Mouse (Mus musculus) stomach, embryonic 15.5 days (tissue): ENCODE data around the gene Rdh16f1. TPM values are rescaled to one million over a fixed set of nuclear protein-coding genes. Genes with fewer than 3 reads are reported as not detected.

Source experiments
- ATAC-seq: fragments of 200-750 bp; cut with Nextera tagmentation; 2 replicates; pipeline ENCODE4 v1.8.0; 2017; ENCODE audit warnings: low read depth, moderate number of reproducible peaks, moderate TSS enrichment; ENCODE audit not compliant: insufficient read depth, low FRiP score
- H3K27ac ChIP-seq: fragments of 300-500 bp; sonication (generic); 2 replicates; pipeline ENCODE4 v1.5.1; 2015; ENCODE audit warnings: mild to moderate bottlenecking, inconsistent platforms
- H3K27me3 ChIP-seq: fragments of 300-500 bp; sonication (generic); replicated peaks from 2 replicates; pipeline ENCODE4 v1.6.1; 2015; ENCODE audit warnings: inconsistent platforms
- H3K36me3 ChIP-seq: fragments of 300-500 bp; sonication (generic); 2 replicates; pipeline ENCODE4 v1.6.1; 2015; ENCODE audit warnings: inconsistent platforms
- H3K4me1 ChIP-seq: fragments of 300-500 bp; sonication (generic); 2 replicates; pipeline ENCODE4 v1.6.1; 2015; ENCODE audit warnings: inconsistent platforms
- H3K4me2 ChIP-seq: fragments of 300-500 bp; sonication (generic); 2 replicates; pipeline ENCODE4 v1.6.1; 2015; ENCODE audit warnings: mild to moderate bottlenecking, inconsistent platforms
- H3K4me3 ChIP-seq: fragments of 300-500 bp; sonication (generic); replicated peaks from 2 replicates; pipeline ENCODE4 v1.5.1; 2015; ENCODE audit warnings: inconsistent platforms
- H3K9ac ChIP-seq: fragments of 300-500 bp; sonication (generic); 2 replicates; pipeline ENCODE4 v1.6.1; 2015; ENCODE audit warnings: inconsistent platforms
- H3K9me3 ChIP-seq: fragments of 300-500 bp; sonication (generic); 2 replicates; pipeline ENCODE4 v1.6.1; 2016; ENCODE audit warnings: inconsistent platforms
- WGBS: fragments of 180-500 bp; shearing (Covaris S2); methylation state at CpG from one replicate; pipeline ENCODE4 v1.1.7; 2015; 5-methylcytosine and 5-hydroxymethylcytosine counted together
- polyA plus RNA-seq: library from polyadenylated mRNA; unstranded; fragments of >200 nt; fragmentation: Nextera tagmentation; extraction: Ambion mirVana; gene quantifications from 2 replicates; pipeline ENCODE4 v1.2.1, GENCODE M21; 2015

The Rdh16f1 gene
- polyA plus RNA-seq, 1 experiment from 2014 or later = not detected

DNA sequence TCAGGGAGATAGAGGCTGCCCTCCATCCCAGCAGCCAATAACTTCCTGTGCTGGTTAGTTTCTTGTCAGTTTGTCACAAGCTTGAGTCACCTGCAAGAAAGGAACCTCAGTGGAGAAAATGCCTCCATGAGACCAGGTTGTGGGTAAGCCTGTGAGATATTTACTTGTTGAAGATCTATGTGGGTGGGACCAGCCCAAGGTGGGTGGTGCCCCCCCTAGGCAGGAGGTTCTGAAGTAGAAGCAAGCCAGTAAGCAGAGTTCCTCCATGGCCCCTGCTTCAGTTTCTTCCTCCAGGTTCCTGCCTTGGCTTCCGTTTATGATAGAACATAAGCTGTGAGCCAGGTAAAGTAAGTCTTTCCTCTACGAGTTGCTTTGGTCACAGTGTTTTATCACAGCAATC, 23.3 kb upstream of the Rdh16f1 start:
- no peaks in the 10 kb centered on the region for H3K27me3 ChIP-seq
- 68% methylated on average over 2 of the region's 2 CpGs for WGBS
- peaks cover 4% of the 10 kb centered on the region; the same call in 1 of the 2 replicates for H3K4me1 ChIP-seq
- no peak overlapping the region for H3K4me3 ChIP-seq
- ATAC-seq = no peak
- no peaks in the 10 kb centered on the region for H3K36me3 ChIP-seq
- no peak overlapping the region for H3K27ac ChIP-seq
- no peak overlapping the region for H3K9ac ChIP-seq
- H3K9me3 ChIP-seq = no peaks in the 10 kb centered on the region
- no peak overlapping the region for H3K4me2 ChIP-seq

DNA sequence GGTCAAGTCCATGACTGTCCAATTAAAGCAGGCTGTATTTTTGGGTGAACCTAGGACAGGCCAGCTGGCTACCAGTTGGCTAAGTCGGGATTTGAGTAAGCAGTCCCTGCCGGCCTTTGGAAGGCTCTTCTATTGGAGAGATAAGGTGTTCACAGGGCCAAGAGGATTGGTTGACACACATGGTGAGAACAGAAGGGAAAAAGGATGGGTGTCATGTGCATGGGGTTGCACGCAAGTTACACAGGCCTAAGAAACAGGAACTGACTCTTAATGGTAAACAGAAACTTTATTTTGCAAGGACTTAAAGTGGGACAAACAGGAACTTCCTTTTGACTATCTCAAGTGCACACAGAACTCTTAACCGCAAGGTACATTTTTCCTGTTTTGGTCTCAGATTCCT, 22.7 kb upstream of the Rdh16f1 start:
- no peaks in the 10 kb centered on the region for H3K27me3 ChIP-seq
- H3K9ac ChIP-seq = no peak overlapping the region
- peaks cover 6% of the 10 kb centered on the region; the same call in 1 of the 2 replicates for H3K36me3 ChIP-seq
- H3K27ac ChIP-seq = no peak overlapping the region
- no peaks in the 10 kb centered on the region for H3K9me3 ChIP-seq
- peaks cover 4% of the 10 kb centered on the region; the same call in 1 of the 2 replicates for H3K4me1 ChIP-seq
- no peak overlapping the region for H3K4me2 ChIP-seq
- 64% methylated on average over 4 of the region's 4 CpGs for WGBS
- H3K4me3 ChIP-seq = no peak overlapping the region
- ATAC-seq = no peak

DNA sequence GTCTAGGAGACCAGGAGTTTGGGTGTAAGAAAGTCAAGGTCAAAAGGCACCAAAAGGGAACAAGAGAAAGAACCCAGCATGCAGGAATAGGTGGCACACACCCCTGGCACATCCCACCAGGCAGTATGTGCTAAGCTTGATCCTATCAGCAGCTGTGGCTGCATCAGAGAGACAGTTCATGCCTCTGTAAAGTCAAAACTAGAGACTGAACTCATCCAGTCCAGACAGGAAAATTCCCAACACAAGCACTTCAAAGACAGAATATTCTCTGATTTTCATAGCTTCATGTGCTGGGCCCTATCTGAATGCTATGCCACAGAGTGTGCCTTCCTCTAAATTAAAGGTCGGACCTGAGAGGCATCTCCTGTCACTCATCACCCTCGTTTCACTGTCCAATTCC, 22.0 kb upstream of the Rdh16f1 start:
- WGBS = 21% methylated on average over 2 of the region's 2 CpGs
- H3K4me3 ChIP-seq = no peak overlapping the region
- no peak overlapping the region for H3K9ac ChIP-seq
- no peaks in the 10 kb centered on the region for H3K9me3 ChIP-seq
- H3K4me1 ChIP-seq = peaks cover 4% of the 10 kb centered on the region; the same call in 1 of the 2 replicates
- no peaks in the 10 kb centered on the region for H3K27me3 ChIP-seq
- H3K27ac ChIP-seq = 0 out of 2 replicates have a peak overlapping the region, but pooled peaks have one; percentile 5
- peaks cover 12% of the 10 kb centered on the region for H3K36me3 ChIP-seq
- no peak overlapping the region for H3K4me2 ChIP-seq
- no peak for ATAC-seq

DNA sequence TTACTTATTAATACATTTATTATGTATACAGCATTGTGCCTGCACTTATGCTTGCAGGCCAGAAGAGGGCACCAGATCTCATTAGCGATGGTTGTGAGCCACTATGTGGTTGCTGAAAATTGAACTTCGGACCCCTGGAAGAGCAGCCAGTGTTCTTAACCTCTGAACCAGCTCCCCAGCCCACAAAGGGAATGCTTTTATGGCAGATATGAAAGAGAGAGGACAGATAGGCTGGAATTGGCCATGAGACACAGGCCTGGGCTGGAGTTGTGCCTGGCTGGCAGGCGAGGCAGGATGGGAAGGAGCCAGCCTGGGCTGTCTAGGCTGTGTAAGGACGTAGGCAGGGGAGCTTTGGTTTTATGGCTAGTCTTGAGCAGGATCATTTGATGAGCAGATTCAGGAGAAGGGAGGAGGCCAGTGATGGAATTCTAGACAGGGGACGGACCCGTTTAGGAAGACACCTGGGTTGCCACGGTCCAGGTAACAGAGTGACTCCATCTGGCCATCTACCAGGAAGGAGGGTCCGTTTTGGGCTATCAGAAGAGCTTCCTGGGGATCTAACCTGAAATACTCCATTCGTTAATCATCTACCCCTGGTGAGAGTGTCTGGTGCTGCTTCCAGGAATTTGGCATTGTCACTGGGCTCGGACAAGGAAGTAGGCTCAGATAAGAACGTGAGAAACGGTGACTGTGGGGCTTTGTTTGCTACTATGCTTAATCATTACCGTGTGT, 21.3 kb upstream of the Rdh16f1 start:
- Histone ChIP-seq H3K4me1 (peaks cover 4% of the 10 kb centered on the region; the same call in 1 of the 2 replicates), H3K36me3 (peaks cover 20% of the 10 kb centered on the region), H3K4me2 (peak overlapping the region; percentile 62), H3K4me3 (no peak overlapping the region; the same call in 1 of the 2 replicates), H3K9ac (no peak overlapping the region), H3K27ac (peak overlapping the region; percentile 79; the same call in 1 of the 2 replicates), H3K9me3 (no peaks in the 10 kb centered on the region), H3K27me3 (no peaks in the 10 kb centered on the region)
- 35% methylated on average over 13 of the region's 13 CpGs for WGBS
- 0 out of 2 replicates have a peak, but pooled peaks have one; percentile 36 for ATAC-seq

DNA sequence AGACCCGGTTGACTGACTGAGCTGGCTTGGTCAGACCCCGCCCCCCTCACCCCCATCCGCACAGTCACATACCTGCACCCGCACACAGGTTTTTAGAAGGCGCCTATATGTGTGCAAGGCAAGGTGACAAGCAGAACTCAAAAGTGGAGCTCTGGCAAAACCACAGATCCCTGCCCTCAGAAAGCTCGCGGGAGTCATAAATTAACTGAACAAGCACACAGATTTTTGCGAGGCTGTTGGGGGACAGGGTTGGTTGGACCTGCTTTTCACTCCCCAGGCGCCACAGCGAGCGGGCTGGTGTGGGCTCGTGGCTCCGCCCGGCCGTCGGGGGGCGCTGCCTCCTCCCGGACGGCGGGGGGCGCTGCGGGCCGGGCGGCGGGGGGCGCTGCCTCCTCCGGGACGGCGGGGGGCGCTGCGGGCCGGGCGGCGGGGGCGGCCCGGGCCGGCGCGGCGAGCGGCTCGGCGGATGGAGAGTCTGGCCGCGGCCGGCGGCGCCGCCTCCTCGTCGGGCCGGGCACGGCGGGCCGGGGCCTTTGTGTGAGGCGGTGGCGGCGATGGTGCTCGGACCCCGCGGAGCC, 20.4 kb upstream of the Rdh16f1 start, which contains the start of gene Zbtb39:
Gene Zbtb39 (plus strand): TSS at position 456 of the 578 bp plus-strand sequence.
- 1% methylated on average over 49 of the region's 61 CpGs for WGBS

DNA sequence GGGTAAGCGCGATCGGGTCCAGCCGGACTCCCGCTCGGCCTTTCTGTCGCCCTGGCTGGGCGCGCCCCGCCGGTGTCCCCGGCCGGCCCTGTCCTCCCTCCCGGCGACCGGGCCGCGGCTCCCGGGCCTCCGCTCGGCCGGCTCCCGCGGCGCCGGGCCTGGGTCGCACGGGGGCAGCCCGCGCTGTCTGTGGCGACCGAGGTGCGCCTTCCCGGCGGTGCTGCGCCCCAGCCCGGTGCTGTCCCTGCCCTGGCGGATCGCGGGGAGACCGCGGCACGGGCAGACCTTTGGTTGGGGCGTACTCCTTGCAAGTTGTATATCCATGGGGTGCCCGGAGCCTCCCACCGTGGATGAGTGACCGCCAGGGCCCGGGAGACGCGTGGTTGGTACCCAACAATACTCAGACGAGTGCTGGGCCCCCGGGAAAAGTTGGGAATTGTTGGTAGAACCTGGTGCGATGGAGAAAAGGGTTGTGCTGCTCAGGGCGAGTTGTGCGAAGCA, 19.9 kb upstream of the Rdh16f1 start:
- Histone ChIP-seq H3K36me3 (peaks cover 34% of the 10 kb centered on the region), H3K27ac (peak overlapping the region; percentile 79), H3K4me3 (peak overlapping the region; percentile 81), H3K9me3 (no peaks in the 10 kb centered on the region), H3K4me1 (peaks cover 4% of the 10 kb centered on the region; the same call in 1 of the 2 replicates), H3K27me3 (no peaks in the 10 kb centered on the region), H3K4me2 (peak overlapping the region; percentile 62), H3K9ac (peak overlapping the region; percentile 73)
- 0% methylated on average over 40 of the region's 55 CpGs for WGBS
- peak; percentile 33; the same call in 1 of the 2 replicates for ATAC-seq

More for the DNA sequence above, 20.4 kb upstream of the Rdh16f1 start, which contains the start of gene Zbtb39:
- ATAC-seq = peak; percentile 79
- Histone ChIP-seq H3K4me2 (peak within 1 kb of the TSS; percentile 62), H3K36me3 (peaks cover 29% of the 10 kb centered on the region), H3K4me1 (peaks cover 4% of the 10 kb centered on the region; the same call in 1 of the 2 replicates), H3K27me3 (no peaks in the 10 kb centered on the region), H3K9me3 (no peaks in the 10 kb centered on the region), H3K27ac (peak within 1 kb of the TSS; percentile 79), H3K9ac (peak within 1 kb of the TSS; percentile 73), H3K4me3 (peak within 1 kb of the TSS; percentile 81)

DNA sequence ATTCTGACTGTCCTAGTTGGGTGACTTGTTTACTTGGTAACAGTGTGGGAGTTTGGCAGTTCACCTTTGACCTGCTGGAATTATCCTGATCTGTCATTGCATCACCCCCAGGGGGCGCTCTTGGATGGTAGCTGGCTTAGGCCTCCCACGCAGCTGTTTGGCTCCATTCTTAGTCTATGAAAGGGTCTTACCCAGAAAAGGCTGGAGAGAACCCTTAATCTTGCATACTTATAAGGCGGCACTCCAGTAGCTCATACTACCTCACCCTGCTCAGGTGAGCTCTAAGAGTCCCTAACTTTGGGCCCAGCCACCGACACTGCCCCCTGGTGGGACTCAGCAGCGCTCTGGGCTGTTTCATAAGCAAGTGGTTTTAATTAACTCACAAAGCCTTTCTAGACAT, 14.9 kb upstream of the Rdh16f1 start:
- H3K4me2 ChIP-seq = no peak overlapping the region
- H3K27me3 ChIP-seq = no peaks in the 10 kb centered on the region
- no peak for ATAC-seq
- H3K4me3 ChIP-seq = no peak overlapping the region
- H3K4me1 ChIP-seq = peaks cover 13% of the 10 kb centered on the region
- H3K9ac ChIP-seq = no peak overlapping the region
- WGBS = 63% methylated on average over 5 of the region's 5 CpGs
- H3K36me3 ChIP-seq = peaks cover 52% of the 10 kb centered on the region
- no peak overlapping the region for H3K27ac ChIP-seq
- H3K9me3 ChIP-seq = no peaks in the 10 kb centered on the region

DNA sequence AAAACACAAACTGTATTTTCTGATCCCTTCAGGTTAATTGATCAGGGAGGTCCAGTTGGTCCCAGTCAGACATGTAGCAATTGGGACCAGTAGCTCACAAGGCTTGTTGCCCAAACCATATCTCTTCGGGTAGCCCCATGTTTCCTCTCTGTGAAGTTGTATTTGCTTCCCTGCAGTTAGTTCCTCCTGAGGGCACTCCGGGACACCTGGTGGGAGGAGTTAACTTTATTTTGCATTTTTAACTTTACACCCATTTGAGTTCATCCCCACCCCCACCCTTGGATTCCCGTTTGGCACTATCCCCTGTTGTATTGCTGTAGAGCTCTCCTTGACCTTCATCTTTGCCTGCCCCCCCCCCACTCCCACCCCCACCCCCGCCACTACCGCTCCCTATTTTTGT, 13.7 kb upstream of the Rdh16f1 start:
- no peak overlapping the region for H3K4me2 ChIP-seq
- H3K36me3 ChIP-seq = peaks cover 52% of the 10 kb centered on the region
- H3K27me3 ChIP-seq = no peaks in the 10 kb centered on the region
- H3K4me3 ChIP-seq = no peak overlapping the region
- WGBS = 74% methylated on average over 5 of the region's 5 CpGs
- H3K9ac ChIP-seq = no peak overlapping the region
- no peak overlapping the region for H3K27ac ChIP-seq
- H3K9me3 ChIP-seq = no peaks in the 10 kb centered on the region
- H3K4me1 ChIP-seq = peaks cover 16% of the 10 kb centered on the region
- no peak for ATAC-seq

DNA sequence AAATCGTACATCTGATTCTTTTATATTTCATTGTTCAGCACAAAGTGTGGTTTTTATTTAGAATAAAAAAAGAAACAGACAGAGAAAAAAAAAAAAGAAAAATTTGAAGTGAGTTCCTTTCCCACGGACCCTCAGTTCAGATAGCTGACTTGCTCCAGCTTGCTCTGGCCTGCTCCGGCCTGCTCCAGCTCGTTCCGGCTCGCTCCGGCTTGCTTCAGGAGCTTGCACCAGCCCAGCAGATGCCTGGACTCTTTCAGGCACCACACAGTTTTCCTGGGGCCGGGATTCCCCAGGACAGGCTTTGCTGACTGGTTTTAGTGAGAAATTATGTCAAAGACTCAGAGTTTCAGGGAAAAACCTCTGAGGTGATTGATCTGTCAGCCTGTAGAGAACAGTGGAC, 12.3 kb upstream of the Rdh16f1 start:
- 91% methylated on average over 8 of the region's 8 CpGs for WGBS
- no peak overlapping the region for H3K9ac ChIP-seq
- peaks cover 42% of the 10 kb centered on the region for H3K36me3 ChIP-seq
- no peak for ATAC-seq
- peaks cover 13% of the 10 kb centered on the region for H3K4me1 ChIP-seq
- no peak overlapping the region for H3K27ac ChIP-seq
- no peaks in the 10 kb centered on the region for H3K9me3 ChIP-seq
- no peaks in the 10 kb centered on the region for H3K27me3 ChIP-seq
- no peak overlapping the region for H3K4me2 ChIP-seq
- H3K4me3 ChIP-seq = no peak overlapping the region

DNA sequence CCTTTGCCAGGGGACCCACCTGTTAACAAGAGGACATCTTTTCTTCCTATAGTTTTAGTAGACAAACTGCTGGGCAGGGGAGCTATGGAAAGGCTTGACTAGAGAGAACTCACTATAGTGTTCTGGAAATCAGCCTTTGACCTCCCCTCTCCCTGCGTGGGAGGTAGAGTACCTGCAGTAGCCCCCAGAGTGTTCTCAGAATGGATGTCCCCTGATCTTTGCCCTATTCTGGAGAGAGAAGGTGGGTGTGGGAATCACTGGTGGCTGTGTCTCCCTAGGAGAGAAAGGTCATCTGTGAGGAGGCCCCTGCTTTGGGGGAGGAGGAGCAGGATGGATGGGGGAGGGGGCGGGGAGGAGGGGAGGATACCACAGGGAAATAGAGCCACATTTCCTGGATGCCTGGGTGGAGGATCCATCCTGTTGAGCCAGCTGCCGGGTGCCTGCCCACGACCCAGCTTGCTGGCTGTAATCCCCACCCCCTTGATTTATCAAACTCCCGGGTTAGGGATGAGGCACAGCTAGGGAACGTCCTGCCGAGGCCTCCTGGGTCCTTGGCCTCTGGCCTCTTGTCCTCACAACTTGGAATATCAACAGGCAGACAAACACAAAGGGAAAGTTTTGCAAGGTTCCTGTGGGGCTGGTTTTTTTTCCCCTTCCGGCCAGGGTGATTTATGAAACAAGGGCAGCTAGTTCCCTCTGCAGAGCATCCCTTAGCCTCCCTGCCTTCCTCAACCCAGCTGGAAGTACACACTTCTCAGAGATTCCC, 10.6 kb upstream of the Rdh16f1 start:
- Histone ChIP-seq H3K9ac (no peak overlapping the region), H3K4me3 (no peak overlapping the region), H3K27ac (no peak overlapping the region), H3K27me3 (no peaks in the 10 kb centered on the region), H3K4me1 (peaks cover 13% of the 10 kb centered on the region), H3K36me3 (peaks cover 25% of the 10 kb centered on the region), H3K9me3 (no peaks in the 10 kb centered on the region), H3K4me2 (peak overlapping the region; percentile 16; the same call in 1 of the 2 replicates)
- WGBS = 10% methylated on average over 8 of the region's 8 CpGs
- ATAC-seq = peak; percentile 56; the same call in 1 of the 2 replicates

DNA sequence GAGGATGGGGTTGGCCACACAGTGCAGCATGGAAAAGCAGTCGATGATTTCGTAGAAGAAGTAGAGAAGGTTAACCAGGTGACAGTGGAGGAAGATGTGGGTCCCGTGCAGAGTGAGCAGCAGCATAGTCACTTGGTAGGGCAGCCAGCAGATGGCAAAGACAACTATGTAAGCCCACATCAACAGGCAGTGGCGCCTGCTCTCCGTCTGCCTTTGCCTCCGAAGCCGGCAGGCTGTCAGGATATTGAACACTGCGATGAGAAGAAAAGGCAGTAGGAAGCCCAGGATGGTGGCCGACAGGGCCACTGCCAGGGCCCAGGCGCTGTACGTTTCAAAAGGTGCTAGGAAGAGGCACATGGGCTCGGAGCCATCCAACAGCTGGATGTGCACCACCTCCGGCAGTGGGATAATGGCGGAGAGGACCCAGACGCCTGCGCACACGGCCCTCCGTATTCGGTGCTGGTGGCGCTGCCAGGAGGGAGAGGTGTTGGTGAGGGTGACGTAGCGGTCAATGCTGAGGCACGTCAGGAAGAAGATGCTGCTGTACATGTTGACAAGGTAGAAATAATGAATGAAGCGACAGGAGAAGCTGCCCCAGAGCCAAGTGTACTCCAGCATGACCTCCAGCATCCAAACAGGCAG, 9.3 kb upstream of the Rdh16f1 start:
- 52% methylated on average over 24 of the region's 24 CpGs for whole genome bisulfite sequencing
- no peak overlapping the region for H3K27ac ChIP-seq
- 0 out of 2 replicates have a peak overlapping the region, but pooled peaks have one; percentile 11 for H3K4me3 ChIP-seq
- peaks cover 17% of the 10 kb centered on the region for H3K36me3 ChIP-seq
- ATAC-seq = no peak
- no peaks in the 10 kb centered on the region for H3K27me3 ChIP-seq
- H3K4me2 ChIP-seq = peak overlapping the region; percentile 38
- H3K4me1 ChIP-seq = peaks cover 13% of the 10 kb centered on the region
- H3K9me3 ChIP-seq = no peaks in the 10 kb centered on the region
- H3K9ac ChIP-seq = no peak overlapping the region
